Mouse (Mus musculus) testis, adult 2 months (tissue): ENCODE data around the gene Tbrg1. TPM values are rescaled to one million over a fixed set of nuclear protein-coding genes. Genes with fewer than 3 reads are reported as not detected.

Source experiments
- H3K27ac ChIP-seq: fragments of 200-500 bp; 2 replicates; pipeline ENCODE4 v1.5.1; 2012; ENCODE audit warnings: low read depth, low read length; ENCODE audit not compliant: control insufficient read depth, insufficient read depth
- H3K27me3 ChIP-seq: fragments of 200-500 bp; 2 replicates; pipeline ENCODE4 v1.6.1; 2012; ENCODE audit warnings: mild to moderate bottlenecking, low read length, moderate library complexity; ENCODE audit not compliant: control insufficient read depth, insufficient read depth
- H3K36me3 ChIP-seq: fragments of 200-500 bp; 2 replicates; pipeline ENCODE4 v1.6.1; 2012; ENCODE audit warnings: mild to moderate bottlenecking, low read length; ENCODE audit not compliant: control insufficient read depth, insufficient read depth
- H3K4me1 ChIP-seq: fragments of 200-500 bp; 2 replicates; pipeline ENCODE4 v1.6.1; 2012; ENCODE audit warnings: low read length; ENCODE audit not compliant: control insufficient read depth, insufficient read depth
- H3K4me3 ChIP-seq: fragments of 200-500 bp; 2 replicates; pipeline ENCODE4 v1.5.1; 2012; ENCODE audit warnings: low read depth, mild to moderate bottlenecking, low read length, moderate library complexity, mixed read lengths; ENCODE audit not compliant: control insufficient read depth
- CTCF ChIP-seq: fragments of 200-500 bp; IDR thresholded peaks from 2 replicates; pipeline ENCODE4 v1.5.1; 2012; ENCODE audit warnings: low read depth, mild to moderate bottlenecking, inconsistent platforms, low read length, moderate library complexity; ENCODE audit not compliant: control insufficient read depth, insufficient read depth, insufficient replicate concordance
- POLR2A ChIP-seq: fragments of 200-500 bp; IDR thresholded peaks from 2 replicates; pipeline ENCODE4 v1.6.1; 2012; ENCODE audit warnings: low read depth, mild to moderate bottlenecking, inconsistent platforms, low read length, moderate library complexity; ENCODE audit not compliant: control insufficient read depth
- polyA plus RNA-seq: library from polyadenylated mRNA; depleted of rRNA; stranded (reverse); fragments of >200 nt; gene quantifications from 2 replicates; pipeline ENCODE4 v1.2.3, GENCODE M21; 2012

The Tbrg1 gene
- polyA plus RNA-seq, 1 experiment = 84.6 TPM

GRCm38 (mm10) chr9:37669678-37670077 is 12.6 kb upstream of the Tbrg1 start:
- Histone ChIP-seq H3K27ac (no peak overlapping the region), H3K4me1 (no peaks in the 10 kb centered on the region; the same call in 1 of the 2 replicates), H3K4me3 (no peak overlapping the region), H3K27me3 (no peaks in the 10 kb centered on the region), H3K36me3 (no peaks in the 10 kb centered on the region)
- TF ChIP-seq CTCF = no peak
- no peak for TF ChIP-seq POLR2A

GRCm38 (mm10) chr9:37669115-37669514 is 12.0 kb upstream of the Tbrg1 start, which contains the start of gene Panx3:
TSS of gene Panx3 (minus strand) at chr9:37669235.
- H3K4me3 ChIP-seq = peak within 1 kb of the TSS; percentile 0
- no peaks in the 10 kb centered on the region for H3K27me3 ChIP-seq
- no peaks in the 10 kb centered on the region for H3K36me3 ChIP-seq
- H3K4me1 ChIP-seq = no peaks in the 10 kb centered on the region; the same call in 1 of the 2 replicates
- H3K27ac ChIP-seq = no peak within 1 kb of the TSS
- TF ChIP-seq CTCF = no peak
- no peak for TF ChIP-seq POLR2A

DNA sequence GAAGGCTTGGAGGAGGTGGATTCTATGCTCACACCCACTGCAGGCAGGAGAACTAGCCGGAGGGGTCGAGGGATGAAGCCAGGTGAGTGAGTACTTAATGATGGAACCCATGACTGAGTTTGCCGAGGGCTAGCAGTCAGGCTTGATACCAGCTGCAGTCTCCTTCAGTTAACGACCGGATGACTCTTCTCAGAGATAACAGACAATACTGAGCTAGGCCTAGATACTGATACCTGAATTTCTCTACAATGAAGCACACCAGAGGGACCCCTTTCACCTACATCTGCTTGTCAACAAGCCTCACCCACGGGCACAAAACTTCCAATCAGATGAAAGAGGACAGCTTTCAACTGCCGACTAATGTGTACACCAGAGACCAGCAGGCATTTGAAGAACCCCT is 8.9 kb upstream of the Tbrg1 start:
- no peak for TF ChIP-seq POLR2A
- TF ChIP-seq CTCF = no peak
- Histone ChIP-seq H3K27ac (no peak overlapping the region), H3K27me3 (no peaks in the 10 kb centered on the region), H3K4me3 (no peak overlapping the region), H3K36me3 (no peaks in the 10 kb centered on the region), H3K4me1 (no peaks in the 10 kb centered on the region; the same call in 1 of the 2 replicates)

DNA sequence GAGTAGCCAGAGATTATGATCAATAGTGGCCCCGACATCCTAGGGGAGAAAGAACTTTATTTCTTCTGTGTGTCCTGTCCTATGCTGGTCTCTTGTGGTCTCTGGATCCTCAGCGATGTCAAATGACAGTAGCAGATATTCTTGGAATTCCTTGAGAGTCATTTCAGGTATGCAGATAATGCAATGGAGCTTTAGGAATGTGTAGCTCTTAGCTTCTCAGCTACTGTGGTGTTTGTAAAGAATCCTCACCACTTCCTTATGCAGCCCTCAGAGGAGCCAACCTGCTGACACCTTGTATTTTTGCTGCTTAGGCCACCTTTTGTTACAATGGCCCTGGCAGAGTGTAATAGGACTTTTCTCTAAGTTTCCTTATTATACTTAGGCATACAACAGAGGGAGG is 7.5 kb upstream of the Tbrg1 start:
- no peak overlapping the region for H3K4me3 ChIP-seq
- H3K36me3 ChIP-seq = no peaks in the 10 kb centered on the region
- no peaks in the 10 kb centered on the region; the same call in 1 of the 2 replicates for H3K4me1 ChIP-seq
- TF ChIP-seq CTCF (no peak), POLR2A (no peak)
- no peak overlapping the region for H3K27ac ChIP-seq
- H3K27me3 ChIP-seq = no peaks in the 10 kb centered on the region

- no peaks in the 10 kb centered on the region for H3K27me3 ChIP-seq
- H3K36me3 ChIP-seq = no peaks in the 10 kb centered on the region
- H3K4me3 ChIP-seq = no peak overlapping the region
- H3K27ac ChIP-seq = no peak overlapping the region
- H3K4me1 ChIP-seq = no peaks in the 10 kb centered on the region
- no peak for TF ChIP-seq CTCF
- TF ChIP-seq POLR2A = no peak
Measured at GRCm38 (mm10) chr9:37663210-37663609, 6.1 kb upstream of the Tbrg1 start.

- H3K27me3 ChIP-seq = no peaks in the 10 kb centered on the region
- no peak overlapping the region for H3K27ac ChIP-seq
- TF ChIP-seq POLR2A = no peak
- TF ChIP-seq CTCF = no peak
- H3K4me3 ChIP-seq = no peak overlapping the region
- no peaks in the 10 kb centered on the region; the same call in 1 of the 2 replicates for H3K4me1 ChIP-seq
- no peaks in the 10 kb centered on the region for H3K36me3 ChIP-seq
Measured at GRCm38 (mm10) chr9:37659413-37659812, 2.3 kb upstream of the Tbrg1 start.

DNA sequence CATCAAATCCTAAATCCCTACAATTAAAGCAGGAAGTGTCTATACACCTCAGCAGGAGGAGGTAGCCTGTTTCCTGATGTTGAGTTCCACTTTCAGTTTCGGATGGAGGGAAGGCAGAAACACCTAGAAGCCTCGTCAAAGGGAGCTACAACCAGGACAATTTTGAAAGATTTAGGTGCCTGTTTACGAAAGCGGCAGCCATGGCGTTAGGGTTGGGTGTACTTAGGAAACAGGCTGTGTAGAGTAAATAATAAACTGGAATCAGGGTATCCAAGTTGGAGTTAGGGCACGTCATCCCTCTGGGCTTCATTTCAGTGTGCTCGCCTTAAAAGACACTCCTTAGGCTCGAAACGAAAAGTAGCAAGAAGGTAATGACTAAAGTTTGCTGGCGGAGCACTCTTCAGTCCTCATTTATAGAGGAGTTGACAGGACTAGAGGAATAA is 652 bp downstream of the Tbrg1 start:
- TF ChIP-seq POLR2A (no peak), CTCF (no peak)
- H3K36me3 ChIP-seq = no peaks in the 10 kb centered on the region; the same call in 1 of the 2 replicates
- H3K27me3 ChIP-seq = no peaks in the 10 kb centered on the region
- H3K27ac ChIP-seq = peak overlapping the region; percentile 91
- no peaks in the 10 kb centered on the region; the same call in 1 of the 2 replicates for H3K4me1 ChIP-seq
- H3K4me3 ChIP-seq = peak overlapping the region; percentile 98

DNA sequence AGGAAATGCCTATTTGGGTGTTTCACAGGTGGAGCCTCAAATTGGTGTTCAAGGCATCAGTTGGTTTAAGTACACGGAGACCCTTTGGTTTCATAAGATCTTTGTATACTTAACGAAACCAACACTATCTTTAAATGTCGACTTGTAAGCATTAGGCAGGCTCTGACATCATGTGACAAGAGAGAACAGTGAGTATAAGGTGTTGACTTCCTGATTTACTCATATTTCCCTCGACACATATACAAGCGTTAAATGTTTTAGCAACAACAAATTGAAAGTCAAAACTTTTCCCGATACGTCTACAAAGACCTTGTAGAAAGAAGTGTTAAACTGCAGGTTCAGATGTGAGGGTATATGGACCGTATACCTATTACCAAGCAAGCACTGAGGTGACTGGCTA is 1.2 kb downstream of the Tbrg1 start:
- Histone ChIP-seq H3K36me3 (no peaks in the 10 kb centered on the region; the same call in 1 of the 2 replicates), H3K4me1 (no peaks in the 10 kb centered on the region; the same call in 1 of the 2 replicates), H3K27ac (no peak overlapping the region), H3K27me3 (no peaks in the 10 kb centered on the region), H3K4me3 (no peak overlapping the region)
- TF ChIP-seq CTCF (no peak), POLR2A (no peak)
